Mouse (Mus musculus) layer of hippocampus, adult 2 months (tissue): ENCODE data around the gene Vps36. TPM values are rescaled to one million over a fixed set of nuclear protein-coding genes. Genes with fewer than 3 reads are reported as not detected.
A peak's percentile ranks its signal among the peaks of the same experiment; 100 is the strongest.

Experiments used
- DNase-seq, 2 experiments: peaks; one replicate each; pipeline ENCODE4 v3.0.0; 2022; ENCODE audit warnings: low spot score in 2 of 2
- H3K27ac ChIP-seq: fragments of 200-600 bp; 2 replicates; pipeline ENCODE4 v1.8.1; 2022
- H3K4me3 ChIP-seq: fragments of 200-600 bp; 2 replicates; pipeline ENCODE4 v1.8.1; 2022; ENCODE audit warnings: mild to moderate bottlenecking
- CTCF ChIP-seq: fragments of 200-600 bp; conservative IDR thresholded peaks from 2 replicates; pipeline ENCODE4 v1.8.1; 2022; ENCODE audit warnings: antibody characterized with exemption, mild to moderate bottlenecking, moderate library complexity
- total RNA-seq, 2 experiments: library from RNA; stranded (reverse); gene quantifications; 2 replicates each; pipeline ENCODE4 v1.2.3; 2021

Vps36 gene
- total RNA-seq, 2 experiments from 2014 or later = 25.2 to 26.0 TPM

DNA sequence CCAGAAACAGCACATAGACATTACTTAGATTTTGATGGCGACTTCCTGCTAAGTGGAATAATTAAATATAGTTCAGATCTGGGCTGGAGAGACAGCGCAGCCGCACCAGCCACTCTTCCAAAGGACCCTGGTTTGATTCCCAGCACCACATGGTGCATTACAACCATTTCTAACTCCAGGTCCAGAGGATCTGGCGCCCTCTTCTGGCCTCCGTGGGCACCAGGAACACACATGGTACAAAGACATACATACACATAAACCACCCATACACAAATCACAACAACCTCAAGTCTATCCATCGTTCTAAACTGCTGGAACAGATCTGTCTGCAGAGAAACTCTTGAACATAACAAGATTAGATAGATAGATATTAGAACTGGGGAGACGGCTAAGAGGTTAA lies 16.6 kb upstream of the Vps36 start:
- H3K27ac ChIP-seq = no peak overlapping the region
- no peak overlapping the region for H3K4me3 ChIP-seq
- DNase-seq = no peak
- TF ChIP-seq CTCF = no peak

DNA sequence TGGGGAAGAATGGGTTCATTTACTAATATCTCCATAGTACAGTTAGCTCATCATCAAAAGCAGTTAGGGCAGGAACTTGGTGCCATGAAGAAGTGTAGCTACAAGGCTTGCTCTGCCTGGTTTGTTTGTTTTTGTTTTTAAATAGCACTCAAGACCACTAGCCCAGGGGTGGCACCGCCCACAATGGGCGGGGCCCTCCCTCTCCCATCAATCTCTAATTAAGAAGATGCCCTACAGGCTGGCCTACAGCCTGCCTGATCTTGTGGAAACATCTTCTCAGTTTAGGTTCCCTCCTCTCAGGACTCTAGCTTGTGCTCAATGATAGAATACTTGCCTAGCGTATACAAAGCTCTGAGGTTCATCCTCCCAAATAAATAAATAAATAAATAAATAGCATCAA lies 7.7 kb upstream of the Vps36 start:
- no peak for DNase-seq
- Histone ChIP-seq H3K27ac (no peak overlapping the region), H3K4me3 (peak overlapping the region; percentile 84)
- TF ChIP-seq CTCF = no peak

DNA sequence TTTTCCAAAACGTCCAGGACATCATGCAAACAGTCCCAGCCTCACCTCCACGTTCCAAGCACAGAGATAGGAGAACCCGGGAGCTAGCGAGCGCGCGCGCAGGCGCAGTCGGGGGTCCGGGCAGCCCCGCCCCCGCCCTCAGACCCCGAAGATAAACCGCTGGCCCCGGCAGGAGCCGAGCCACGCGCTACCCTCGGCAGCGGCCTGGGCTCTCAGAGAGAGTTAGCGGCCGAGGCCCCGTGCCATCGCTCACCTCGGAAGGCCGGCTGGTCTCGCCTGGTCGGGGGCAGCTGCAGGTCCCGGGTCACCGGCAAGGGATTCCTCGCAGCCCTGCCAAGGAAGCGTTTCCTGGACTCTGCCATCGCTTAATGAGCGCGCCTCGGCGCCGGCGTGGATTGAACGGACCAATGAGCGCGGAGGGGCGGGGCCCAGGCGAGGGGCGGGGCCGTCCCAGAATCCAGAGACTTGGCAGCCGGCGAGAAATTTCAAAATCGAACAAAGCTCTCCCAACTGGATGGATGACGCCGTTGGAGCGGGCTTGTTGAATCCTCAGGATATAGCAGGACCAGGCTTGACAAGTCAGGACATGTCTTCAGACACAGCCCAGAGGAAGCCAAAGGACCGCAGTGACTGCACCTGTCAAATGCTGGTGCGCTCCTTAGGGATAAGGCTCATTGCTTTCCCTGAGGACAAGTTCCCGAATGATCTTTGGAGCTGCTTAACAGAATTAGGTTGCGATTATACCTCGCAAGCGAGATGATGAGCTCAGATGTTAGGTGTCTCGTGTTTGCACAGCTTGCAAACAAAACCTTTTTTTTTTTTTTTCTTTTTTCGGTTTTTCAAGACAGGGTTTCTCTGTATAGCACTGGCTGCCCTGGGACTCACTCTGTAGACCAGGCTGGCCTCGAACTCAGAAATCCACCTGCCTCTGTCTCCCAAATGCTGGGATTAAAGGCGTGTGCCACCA lies 6.9 kb upstream of the Vps36 start, which contains the start of gene Ckap2:
Ckap2 (minus strand) TSS at position 389 of the 967 bp plus-strand sequence.
- Histone ChIP-seq H3K27ac (no peak within 1 kb of the TSS), H3K4me3 (peak within 1 kb of the TSS; percentile 84)
- peak; percentile 80 to 84 for DNase-seq
- no peak for TF ChIP-seq CTCF

DNA sequence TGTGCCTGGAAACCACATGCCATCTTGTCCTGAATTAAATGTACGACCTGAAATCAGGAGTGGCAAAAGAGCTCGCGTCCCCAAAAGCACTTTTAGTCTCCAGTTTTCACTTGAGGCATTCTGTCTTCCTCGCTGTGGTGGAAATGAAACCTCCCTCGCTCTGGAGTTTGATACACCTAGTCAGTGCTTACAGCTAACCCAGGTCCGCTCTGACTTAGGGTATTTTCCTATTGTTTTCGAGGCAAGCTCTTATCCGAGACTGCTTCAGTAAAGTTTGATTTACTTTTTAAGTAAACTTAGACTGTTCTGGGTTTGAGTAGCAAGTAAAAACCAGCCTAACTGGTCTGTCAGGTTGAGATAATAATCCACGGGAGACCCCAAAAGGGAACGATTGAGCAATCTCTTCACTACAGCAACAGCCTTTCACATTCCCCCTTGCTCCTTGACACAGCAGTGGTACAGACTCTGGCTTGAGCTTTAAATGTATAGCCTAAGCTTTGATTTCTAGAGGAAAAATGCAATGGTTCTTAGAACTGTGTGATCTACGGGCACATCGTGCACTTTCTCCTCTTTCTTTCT lies 912 bp downstream of the Vps36 start:
- Histone ChIP-seq H3K27ac (peak overlapping the region; percentile 99), H3K4me3 (peak overlapping the region; percentile 94)
- no peak for DNase-seq
- no peak for TF ChIP-seq CTCF

DNA sequence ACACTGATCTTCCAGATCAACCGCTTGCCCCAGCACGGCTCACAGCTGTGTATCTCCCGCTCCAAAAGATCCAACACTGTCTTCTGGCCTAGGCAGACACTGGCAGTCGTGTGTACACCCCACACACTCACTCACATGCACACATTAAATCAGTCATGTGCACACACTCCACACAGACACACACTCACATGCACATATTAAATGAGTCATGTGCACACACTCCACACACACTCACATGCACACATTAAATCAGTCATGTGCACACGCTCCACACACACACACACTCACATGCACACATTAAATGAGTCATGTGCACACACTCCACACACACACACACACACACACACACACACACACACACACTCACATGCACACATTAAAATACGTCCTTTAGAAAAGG lies 5.3 kb downstream of the Vps36 start:
- no peak for DNase-seq
- H3K27ac ChIP-seq = no peak overlapping the region
- no peak overlapping the region for H3K4me3 ChIP-seq
- no peak for TF ChIP-seq CTCF

DNA sequence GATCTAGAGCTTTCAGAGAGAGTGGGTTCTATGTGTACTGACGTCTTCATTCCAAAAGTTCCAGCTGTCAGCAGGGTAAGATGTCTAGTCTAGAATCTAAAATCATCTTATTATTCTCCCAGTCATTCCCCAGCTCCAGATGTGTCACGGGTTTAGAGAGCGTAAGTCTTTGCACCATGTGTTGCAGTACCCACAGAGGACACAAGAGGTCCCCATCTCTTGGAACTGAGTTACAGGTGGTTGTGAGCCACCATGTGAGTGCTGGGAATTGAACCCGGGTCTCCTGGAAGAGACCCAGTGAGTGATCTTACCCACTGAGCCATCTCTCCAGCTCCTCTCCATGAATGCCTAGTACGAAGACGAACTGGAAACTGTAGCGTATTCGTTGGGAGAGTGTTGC lies 6.9 kb downstream of the Vps36 start:
- Histone ChIP-seq H3K27ac (no peak overlapping the region), H3K4me3 (no peak overlapping the region)
- DNase-seq = no peak
- TF ChIP-seq CTCF = peak; percentile 50

DNA sequence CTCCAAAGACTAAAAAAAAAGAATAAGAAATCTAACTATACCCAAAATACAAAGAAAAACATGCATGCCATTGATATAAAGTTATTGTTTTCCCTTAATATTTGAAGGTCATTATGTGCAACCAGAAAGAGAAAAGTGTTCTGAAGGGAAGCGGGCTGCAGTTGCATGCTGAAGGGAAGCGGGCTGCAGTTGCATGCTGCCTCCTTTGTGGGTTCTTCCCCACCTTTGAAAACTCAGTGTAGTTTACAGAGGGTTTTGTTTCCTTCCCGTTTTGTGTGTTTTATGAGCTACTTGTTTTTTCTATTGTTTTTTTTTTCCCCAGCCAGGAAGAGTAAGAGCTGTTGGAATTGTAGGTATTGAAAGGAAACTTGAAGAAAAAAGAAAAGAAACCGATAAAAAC lies 14.9 kb downstream of the Vps36 start:
- Histone ChIP-seq H3K27ac (no peak overlapping the region), H3K4me3 (no peak overlapping the region)
- DNase-seq = no peak
- TF ChIP-seq CTCF = no peak

DNA sequence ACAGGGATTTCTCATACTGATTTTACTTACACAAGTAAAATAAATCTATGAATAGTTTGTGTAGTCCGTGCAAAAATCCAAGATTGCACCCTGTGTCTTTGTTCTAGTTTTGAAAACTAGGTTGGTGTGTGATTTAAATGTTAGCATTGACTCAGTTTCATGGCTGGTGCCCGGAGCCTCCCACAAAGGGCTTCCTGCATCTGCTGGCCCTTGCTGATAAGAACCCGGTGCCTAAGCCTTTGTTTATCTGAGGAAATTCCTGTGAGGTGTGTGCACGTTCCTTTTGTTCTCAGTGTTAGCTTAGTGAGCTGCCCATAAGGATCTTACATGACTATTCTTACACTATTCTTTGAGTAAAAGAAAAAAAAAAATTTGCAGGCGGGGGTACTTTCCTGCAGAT lies 16.4 kb downstream of the Vps36 start:
- Histone ChIP-seq H3K27ac (0 out of 2 replicates have a peak overlapping the region, but pooled peaks have one; percentile 29), H3K4me3 (no peak overlapping the region)
- DNase-seq = no peak
- no peak for TF ChIP-seq CTCF

DNA sequence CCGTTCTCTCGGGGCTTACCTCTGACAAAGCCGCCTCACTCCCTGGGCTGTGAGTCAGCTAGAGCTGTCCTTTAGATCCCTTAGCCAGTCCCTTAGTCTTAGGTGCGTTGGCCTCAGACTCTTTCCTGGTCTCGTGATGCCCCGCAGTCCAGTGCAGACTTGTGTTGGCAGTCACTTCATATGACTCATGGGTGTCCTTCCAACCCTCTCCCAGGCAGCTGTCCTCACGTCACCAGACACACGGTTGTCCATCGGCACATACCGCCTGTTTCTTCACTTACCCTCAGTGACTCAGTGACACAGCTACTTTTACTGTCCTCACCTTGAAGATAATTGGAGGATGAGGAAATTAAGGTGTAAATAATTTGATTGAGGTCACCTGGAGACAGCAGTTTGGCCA lies 22.2 kb downstream of the Vps36 start:
- TF ChIP-seq CTCF = no peak
- Histone ChIP-seq H3K4me3 (no peak overlapping the region), H3K27ac (no peak overlapping the region)
- DNase-seq = no peak

DNA sequence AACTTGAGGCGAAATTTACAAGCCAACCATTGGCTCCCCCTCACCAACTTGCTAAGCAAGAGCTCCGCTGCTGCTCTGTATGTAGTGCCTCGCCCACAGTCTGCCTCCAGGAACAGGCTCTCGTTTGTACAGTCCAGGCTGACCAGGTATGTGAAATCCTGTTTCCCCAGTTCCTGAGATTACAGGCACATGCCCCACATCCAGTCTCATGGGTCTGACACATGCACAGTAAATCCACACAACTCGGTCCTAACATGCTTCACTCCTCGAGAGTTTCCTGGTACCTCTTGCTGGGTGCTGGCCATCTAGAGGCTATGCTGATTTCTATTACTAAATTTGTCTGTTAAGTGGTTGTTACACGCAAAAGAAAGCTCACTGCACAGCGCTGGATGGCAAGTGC lies 33.8 kb downstream of the Vps36 start:
- H3K4me3 ChIP-seq = no peak overlapping the region; the same call in 1 of the 2 replicates
- H3K27ac ChIP-seq = no peak overlapping the region; the same call in 1 of the 2 replicates
- DNase-seq = no peak
- TF ChIP-seq CTCF = no peak

DNA sequence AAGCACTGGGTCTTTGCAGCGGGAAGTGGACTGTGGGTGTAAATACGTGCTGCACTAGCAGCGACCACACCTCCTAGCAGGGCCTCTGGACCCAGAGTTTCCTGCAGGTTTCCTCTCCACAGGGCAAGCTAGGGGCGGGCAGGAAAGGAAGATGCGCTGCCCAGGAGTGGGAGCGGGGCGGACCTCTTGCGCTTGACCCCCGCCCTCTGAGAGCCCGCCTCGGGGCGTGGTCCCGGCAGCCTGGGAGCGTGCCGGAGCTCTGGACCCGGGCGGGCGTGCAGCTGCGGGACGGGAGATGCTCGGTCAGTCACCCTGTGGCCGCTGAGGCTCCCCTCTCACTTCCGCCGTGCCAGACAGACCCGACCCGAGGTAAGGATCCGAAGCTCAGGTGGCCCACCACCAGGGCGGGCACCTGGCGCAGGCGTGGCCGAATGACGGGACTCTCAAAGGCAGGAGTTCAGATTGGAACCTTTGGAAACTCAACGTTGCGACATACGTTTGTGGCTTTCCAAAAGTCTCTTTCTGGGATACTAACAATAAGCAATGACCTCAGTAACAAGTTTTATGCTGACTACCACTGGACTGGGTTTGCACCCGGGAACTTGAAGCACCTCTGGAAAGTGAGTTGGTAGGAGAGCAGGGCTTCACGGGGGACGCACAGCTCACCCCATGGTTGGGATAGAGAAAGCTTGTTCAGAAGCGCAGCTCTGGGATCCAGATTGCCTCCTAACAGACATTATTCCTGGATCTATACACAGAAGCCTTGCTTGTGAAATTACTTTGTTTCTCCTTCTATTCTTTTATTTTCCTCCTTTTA lies 34.7 kb downstream of the Vps36 start, which contains the start of gene Thsd1:
Thsd1 (plus strand) TSS at position 253 of the 817 bp plus-strand sequence.
- TF ChIP-seq CTCF = no peak
- DNase-seq = no peak
- peak within 1 kb of the TSS; percentile 42 for H3K4me3 ChIP-seq
- H3K27ac ChIP-seq = peak within 1 kb of the TSS; percentile 59; the same call in 1 of the 2 replicates

DNA sequence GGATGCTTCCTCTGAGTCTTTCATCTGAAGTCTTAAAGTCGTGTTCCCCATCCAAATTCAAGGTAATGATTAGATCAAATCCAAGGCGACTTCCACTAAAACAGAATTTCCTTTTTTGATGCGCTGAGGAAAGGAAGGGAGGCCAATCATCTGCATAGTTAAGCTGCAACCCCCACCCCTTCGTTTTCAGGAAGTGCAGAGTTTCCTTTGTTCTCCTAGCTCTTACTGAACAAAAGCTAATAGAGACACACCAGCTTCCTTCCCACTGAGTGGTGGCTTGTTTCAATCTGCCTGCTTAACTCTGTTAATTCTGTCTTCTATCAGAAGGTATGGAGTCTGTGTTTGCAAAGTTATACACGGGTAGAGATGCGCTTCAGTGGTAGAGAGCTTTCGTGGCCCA lies 36.0 kb downstream of the Vps36 start:
- no peak for DNase-seq
- peak overlapping the region; percentile 41; the same call in 1 of the 2 replicates for H3K27ac ChIP-seq
- TF ChIP-seq CTCF = no peak
- H3K4me3 ChIP-seq = peak overlapping the region; percentile 42

DNA sequence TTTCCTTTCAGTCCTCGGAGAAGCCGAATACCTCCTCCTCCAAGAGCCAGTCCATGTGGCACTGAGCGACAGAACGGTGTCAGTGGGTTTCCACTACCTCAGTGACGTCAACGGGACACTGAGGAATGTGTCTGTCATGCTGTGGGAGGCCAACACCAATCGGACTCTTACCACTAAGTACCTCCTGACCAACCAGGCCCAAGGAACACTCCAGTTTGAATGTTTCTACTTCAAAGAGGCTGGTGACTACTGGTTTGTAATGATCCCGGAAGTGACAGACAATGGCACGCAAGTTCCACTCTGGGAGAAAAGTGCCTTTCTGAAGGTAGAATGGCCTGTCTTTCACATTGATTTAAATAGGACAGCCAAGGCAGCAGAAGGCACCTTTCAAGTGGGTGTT lies 50.4 kb downstream of the Vps36 start:
- DNase-seq = no peak
- TF ChIP-seq CTCF = no peak
- Histone ChIP-seq H3K4me3 (no peak overlapping the region), H3K27ac (no peak overlapping the region)
